Mouse (Mus musculus): ENCODE measurements at regions not wholly inside any gene's neighbourhood (a gene's known extent, or its start where the extent isn't known, plus 50 kb on each side); places are given as distances from the start of the nearest gene placed in this dataset.

GRCm38 (mm10) chrX:156842926-156843325 lies 572.2 kb downstream of the Phex start:
- H3K27me3 ChIP-seq (replicated peaks; ENCODE audit: control insufficient read depth, insufficient read depth, low read length), result no peaks in the 10 kb centered on the region
- H3K9ac ChIP-seq (ENCODE audit: low read depth, low read length), result no peak overlapping the region
- H3K4me3 ChIP-seq (ENCODE audit: low read length), result no peak overlapping the region
- H3K27ac ChIP-seq (ENCODE audit: low read depth, low read length), result no peak overlapping the region
- ATAC-seq, result no peak
- 42% methylated on average over 3 of the region's 3 CpGs for WGBS
- no peaks in the 10 kb centered on the region for H3K36me3 ChIP-seq (ENCODE audit: control insufficient read depth, insufficient read depth, low read length)
- H3K4me2 ChIP-seq (ENCODE audit: low read length), result no peak overlapping the region
- H3K4me1 ChIP-seq (ENCODE audit: control insufficient read depth, insufficient read depth, low read depth, low read length), result no peaks in the 10 kb centered on the region
- no peaks in the 10 kb centered on the region for H3K9me3 ChIP-seq (ENCODE audit: control insufficient read depth, low read length)

GRCm38 (mm10) chrX:156841269-156841668 lies 573.8 kb downstream of the Phex start:
- WGBS, result 29% methylated on average over 2 of the region's 2 CpGs
- H3K4me2 ChIP-seq (ENCODE audit: low read length), result no peak overlapping the region
- no peak overlapping the region for H3K4me3 ChIP-seq (ENCODE audit: low read length)
- H3K4me1 ChIP-seq (ENCODE audit: control insufficient read depth, insufficient read depth, low read depth, low read length), result no peaks in the 10 kb centered on the region
- H3K36me3 ChIP-seq (ENCODE audit: control insufficient read depth, insufficient read depth, low read length), result no peaks in the 10 kb centered on the region
- H3K27me3 ChIP-seq (replicated peaks; ENCODE audit: control insufficient read depth, insufficient read depth, low read length), result no peaks in the 10 kb centered on the region
- no peak overlapping the region for H3K27ac ChIP-seq (ENCODE audit: low read depth, low read length)
- no peak overlapping the region for H3K9ac ChIP-seq (ENCODE audit: low read depth, low read length)
- H3K9me3 ChIP-seq (ENCODE audit: control insufficient read depth, low read length), result no peaks in the 10 kb centered on the region
- peak; percentile 75 for ATAC-seq

- Histone ChIP-seq H3K27ac (ENCODE audit: low read depth, low read length) (no peak overlapping the region), H3K4me1 (ENCODE audit: control insufficient read depth, insufficient read depth, low read depth, low read length) (no peaks in the 10 kb centered on the region), H3K9ac (ENCODE audit: low read depth, low read length) (no peak overlapping the region), H3K4me3 (ENCODE audit: low read length) (no peak overlapping the region), H3K4me2 (ENCODE audit: low read length) (no peak overlapping the region), H3K9me3 (ENCODE audit: control insufficient read depth, low read length) (no peaks in the 10 kb centered on the region), H3K36me3 (ENCODE audit: control insufficient read depth, insufficient read depth, low read length) (no peaks in the 10 kb centered on the region), H3K27me3 (replicated peaks; ENCODE audit: control insufficient read depth, insufficient read depth, low read length) (no peaks in the 10 kb centered on the region)
- no peak for ATAC-seq
These were observed 582.9 kb downstream of the Phex start for GRCm38 (mm10) chrX:156832176-156832575.

GRCm38 (mm10) chrX:156806799-156807198 lies 608.3 kb downstream of the Phex start:
- no peak overlapping the region for H3K27ac ChIP-seq (ENCODE audit: low read depth, low read length)
- H3K9me3 ChIP-seq (ENCODE audit: control insufficient read depth, low read length), result no peaks in the 10 kb centered on the region
- no peaks in the 10 kb centered on the region for H3K4me1 ChIP-seq (ENCODE audit: control insufficient read depth, insufficient read depth, low read depth, low read length)
- no peaks in the 10 kb centered on the region for H3K36me3 ChIP-seq (ENCODE audit: control insufficient read depth, insufficient read depth, low read length)
- 0 out of 2 replicates have a peak, but pooled peaks have one; percentile 17 for ATAC-seq
- H3K27me3 ChIP-seq (replicated peaks; ENCODE audit: control insufficient read depth, insufficient read depth, low read length), result no peaks in the 10 kb centered on the region
- no peak overlapping the region for H3K9ac ChIP-seq (ENCODE audit: low read depth, low read length)
- no peak overlapping the region for H3K4me2 ChIP-seq (ENCODE audit: low read length)
- WGBS, result 50% methylated on average over 1 of the region's 1 CpGs
- no peak overlapping the region for H3K4me3 ChIP-seq (ENCODE audit: low read length)

Data from hindbrain, embryonic 16.5 days (tissue).